Mouse (Mus musculus) sigmoid colon, adult 10 weeks (tissue): ENCODE measurements around the gene Suclg1. TPM values are rescaled to one million over a fixed set of nuclear protein-coding genes. Genes with fewer than 3 reads are reported as not detected.

Source experiments
- polyA plus RNA-seq: library from polyadenylated mRNA; stranded (reverse); fragments of 350-450 nt; fragmentation: Illumina TruSeq; extraction: RNeasy Lipid Tissue Mini Kit (QIAGEN cat#74804); gene quantifications from one replicate; pipeline ENCODE4 v1.2.3, GENCODE M21; 2014; ENCODE audit warnings: low read depth, low replicate concordance

Gene Suclg1
- 204 TPM for polyA plus RNA-seq

DNA sequence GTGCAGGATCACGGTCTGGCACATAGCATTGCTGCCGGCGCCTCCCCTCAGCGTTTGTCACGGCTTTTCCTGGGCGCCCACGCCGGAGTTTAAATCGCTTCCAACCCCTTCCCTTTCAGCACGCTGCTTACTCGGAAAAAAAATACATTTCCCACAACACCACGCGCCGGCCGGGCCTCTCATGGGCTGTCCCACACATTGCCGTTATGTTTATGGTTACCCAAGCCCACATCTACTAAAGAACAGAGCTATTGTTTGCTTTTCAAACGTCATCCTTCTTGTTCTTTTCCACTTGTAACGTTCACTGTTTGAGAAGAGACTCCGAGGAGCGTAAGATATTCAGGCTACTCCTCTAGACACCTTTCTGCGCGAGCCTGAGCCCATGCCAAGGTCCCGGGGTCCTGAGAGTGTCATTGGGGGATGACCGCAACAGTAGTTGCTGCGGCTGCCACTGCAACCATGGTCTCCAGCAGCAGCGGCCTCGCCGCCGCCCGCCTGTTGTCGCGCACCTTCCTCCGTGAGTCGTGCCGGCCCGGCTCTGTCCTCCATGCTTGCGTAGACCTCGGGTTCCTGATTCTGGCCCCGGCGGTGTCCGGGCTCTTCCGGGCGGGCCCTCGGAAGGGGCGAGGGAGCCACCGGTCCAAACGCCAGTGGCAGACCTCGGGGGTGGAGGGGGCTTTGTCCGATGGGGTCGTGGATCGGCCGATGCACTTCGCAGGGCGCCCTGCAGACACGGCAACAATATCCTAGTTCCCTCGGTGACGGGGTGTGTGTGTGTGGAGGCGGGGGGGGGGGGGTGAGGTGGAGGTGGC is at the start of gene Suclg1:
Gene Suclg1, plus strand, starts transcription at position 146 of the 812 bp plus-strand sequence.

DNA sequence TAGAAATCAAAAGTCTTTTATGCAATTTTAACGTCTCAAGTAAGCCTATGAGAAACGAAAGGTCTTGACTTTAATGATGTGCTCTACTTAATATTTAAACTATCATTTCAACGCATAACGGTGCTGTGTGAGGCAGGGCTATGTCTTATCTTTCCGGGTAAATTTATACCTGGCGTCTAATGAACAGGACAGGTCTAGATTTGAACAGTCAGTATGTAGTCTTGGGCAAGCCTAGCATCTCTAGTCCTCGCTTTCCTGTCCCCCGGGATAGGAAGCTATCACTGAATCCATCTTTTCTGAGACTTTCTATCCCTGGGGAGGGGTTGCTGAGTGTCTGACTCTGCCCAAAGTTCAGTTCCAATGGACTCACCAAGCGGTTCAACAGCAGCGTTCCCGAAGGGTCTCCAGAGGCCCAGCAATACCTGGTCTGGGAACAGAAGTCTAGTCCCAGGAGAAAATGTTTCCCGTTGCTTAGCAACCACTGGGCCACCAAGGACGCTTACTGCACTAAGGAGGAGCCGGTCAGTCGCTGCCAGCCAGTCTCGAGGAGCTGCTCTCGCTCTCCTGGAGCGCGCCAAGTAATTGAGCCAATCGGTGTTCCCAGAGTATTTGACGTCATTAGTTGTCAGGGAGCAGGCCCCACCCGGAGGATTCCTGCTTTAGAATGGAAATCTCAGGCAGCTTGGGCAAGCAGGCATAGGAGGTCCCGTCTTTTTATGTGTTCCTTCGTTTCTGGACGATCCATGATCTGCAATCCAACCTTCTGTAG is 26.8 kb upstream of the Suclg1 start, which contains the start of gene Dnah6:
Gene Dnah6, minus strand, starts transcription at position 463 of the 769 bp plus-strand sequence.

Other genes with a start within 250 kb of the Suclg1 start
- 0.03 TPM for gene Dnah6, start 26.7 kb upstream of the Suclg1 start, polyA plus RNA-seq
- gene 4931417E11Rik, start 221.3 kb downstream of the Suclg1 start, polyA plus RNA-seq = not detected